Mouse (Mus musculus) Patski (cell line): ENCODE data around the gene Nkx3-2. TPM values are rescaled to one million over a fixed set of nuclear protein-coding genes. Genes with fewer than 3 reads are reported as not detected.
A peak's percentile ranks its signal among the peaks of the same experiment; 100 is the strongest.

ENCODE experiments used
- ATAC-seq: fragments of 100-300 bp; one replicate; pipeline ENCODE4 v1.8.0; 2021
- CTCF ChIA-PET: fragments of 350-600 bp; sonication (Branson Sonifier 250); formaldehyde crosslinking; loops from one replicate; lab custom pipeline; 2022; ENCODE audit warnings: inconsistent platforms; lab: Charles Lee
- POLR2A ChIA-PET: fragments of 350-600 bp; sonication (Branson Sonifier 250); formaldehyde crosslinking; loops from one replicate; lab custom pipeline; 2022; ENCODE audit warnings: antibody characterized with exemption, inconsistent platforms; lab: Charles Lee
- DNase-seq: peaks from one replicate; pipeline ENCODE4 v3.0.0-alpha.2; 2011; ENCODE audit warnings: low read depth, low spot score
- H3K27me3 ChIP-seq: fragments of 371-371 bp; one replicate; pipeline ENCODE4 v1.5.1; 2021
- CTCF ChIP-seq: fragments of 100-300 bp; IDR thresholded peaks from one replicate; pipeline ENCODE4 v1.5.1; 2021
- in situ Hi-C: fragments of 300-500 bp; cut with MboI; formaldehyde crosslinking; loops from 3 replicates; pipeline ENCODE4 v1.11.1; 2018; ENCODE audit warnings: low pct_unique_long_range_greater_than_20kb, mixed read lengths
- polyA plus RNA-seq: library from polyadenylated mRNA; unstranded; gene quantifications from one replicate; pipeline ENCODE4 v1.2.3, GENCODE M21; 2021

Gene Nkx3-2
- polyA plus RNA-seq, 1 experiment from 2014 or later: 0.04 TPM

GRCm38 (mm10) chr5:41754226-41754775, 10.0 kb downstream of the Nkx3-2 start:
- TF ChIP-seq CTCF: no peak
- in situ Hi-C loops: no loop called here
- DNase-seq (no peak), ATAC-seq (no peak)
- ChIA-PET CTCF (interaction anchor here (0.9 to 1.6 kb wide), 2 partner anchors 14 kb away, joined by 3 to 4 read pairs; no protein-coding TSS in a partner anchor), POLR2A (interaction anchor here (0.6 kb wide), 1 partner anchor 14 kb away, joined by 3 read pairs; no protein-coding TSS in a partner anchor)
- peaks cover 28% of the 10 kb centered on the region for H3K27me3 ChIP-seq

- DNase-seq: no peak
- H3K27me3 ChIP-seq: peaks cover 32% of the 10 kb centered on the region
- TF ChIP-seq CTCF: no peak
- CTCF ChIA-PET: interaction anchor here (1.6 kb wide), 1 partner anchor 15 kb away, joined by 4 read pairs; no protein-coding TSS in a partner anchor
- in situ Hi-C loops: no loop called here
- no peak for ATAC-seq
- POLR2A ChIA-PET: interaction anchor here (0.5 kb wide), 1 partner anchor 102 kb away, joined by 3 read pairs; no protein-coding TSS in a partner anchor
Measured at GRCm38 (mm10) chr5:41752721-41753120, 11.6 kb downstream of the Nkx3-2 start.

- no peak for TF ChIP-seq CTCF
- ChIA-PET CTCF (no interaction called here), POLR2A (no interaction called here)
- H3K27me3 ChIP-seq: peaks cover 49% of the 10 kb centered on the region
- DNase-seq (no peak), ATAC-seq (no peak)
- in situ Hi-C loops: no loop called here
Measured at GRCm38 (mm10) chr5:41744898-41745780, 19.2 kb downstream of the Nkx3-2 start.

- POLR2A ChIA-PET: no interaction called here
- DNase-seq: no peak
- TF ChIP-seq CTCF: peak; percentile 31
- peak; percentile 45 for ATAC-seq
- in situ Hi-C loops: no loop called here
- CTCF ChIA-PET: no interaction called here
- H3K27me3 ChIP-seq: peaks cover 57% of the 10 kb centered on the region
Measured at GRCm38 (mm10) chr5:41744234-41744633, 20.1 kb downstream of the Nkx3-2 start.

- no peak for ATAC-seq
- in situ Hi-C loops: no loop called here
- ChIA-PET POLR2A (no interaction called here), CTCF (interaction anchor here (1.3 kb wide), 1 partner anchor 11 kb away, joined by 3 read pairs; no protein-coding TSS in a partner anchor)
- peaks cover 84% of the 10 kb centered on the region for H3K27me3 ChIP-seq
- DNase-seq: no peak
- TF ChIP-seq CTCF: no peak
Measured at GRCm38 (mm10) chr5:41738817-41739216, 25.5 kb downstream of the Nkx3-2 start.

GRCm38 (mm10) chr5:41737039-41737438, 27.3 kb downstream of the Nkx3-2 start:
- DNase-seq (no peak), ATAC-seq (no peak)
- peaks cover 78% of the 10 kb centered on the region for H3K27me3 ChIP-seq
- ChIA-PET CTCF (interaction anchor here (0.7 kb wide), 1 partner anchor 43 kb away, joined by 3 read pairs; no protein-coding TSS in a partner anchor), POLR2A (no interaction called here)
- in situ Hi-C loops: no loop called here
- no peak for TF ChIP-seq CTCF

- ATAC-seq (no peak), DNase-seq (no peak)
- no peak for TF ChIP-seq CTCF
- in situ Hi-C loops: no loop called here
- H3K27me3 ChIP-seq: peaks cover 25% of the 10 kb centered on the region
- CTCF ChIA-PET: interaction anchor here (0.8 to 1.8 kb wide), 3 partner anchors 10 to 13 kb away, joined by 3 to 5 read pairs (median 5); no protein-coding TSS in a partner anchor
- POLR2A ChIA-PET: no interaction called here
Measured at GRCm38 (mm10) chr5:41727017-41727416, 37.3 kb downstream of the Nkx3-2 start.

- TF ChIP-seq CTCF: no peak
- no peak for DNase-seq
- ChIA-PET CTCF (interaction anchor here (1.8 kb wide), 1 partner anchor 11 kb away, joined by 5 read pairs; no protein-coding TSS in a partner anchor), POLR2A (no interaction called here)
- in situ Hi-C loops: no loop called here
- peaks cover 24% of the 10 kb centered on the region for H3K27me3 ChIP-seq
- ATAC-seq: no peak
Measured at GRCm38 (mm10) chr5:41725573-41725972, 38.7 kb downstream of the Nkx3-2 start.

Other genes starting within 250 kb of the Nkx3-2 start
- 89.2 TPM for gene Rab28, start 56.3 kb downstream of the Nkx3-2 start, polyA plus RNA-seq
- gene Bod1l, start 79.8 kb upstream of the Nkx3-2 start, polyA plus RNA-seq: 26.5 TPM